Mouse (Mus musculus) embryonic fibroblast, embryonic 13.5 days (primary cell): ENCODE results near the gene Mpc1.

Source experiments
- CTCF ChIP-seq: IDR thresholded peaks from 2 replicates; pipeline ENCODE4 v1.5.1; 2011; ENCODE audit warnings: mild to moderate bottlenecking, control low read depth, low read length, moderate library complexity, borderline replicate concordance; ENCODE audit not compliant: insufficient read depth
- POLR2A ChIP-seq: IDR thresholded peaks from 2 replicates; pipeline ENCODE4 v1.6.1; 2011; ENCODE audit warnings: low read depth, mild to moderate bottlenecking, control low read depth, low read length, moderate library complexity

DNA sequence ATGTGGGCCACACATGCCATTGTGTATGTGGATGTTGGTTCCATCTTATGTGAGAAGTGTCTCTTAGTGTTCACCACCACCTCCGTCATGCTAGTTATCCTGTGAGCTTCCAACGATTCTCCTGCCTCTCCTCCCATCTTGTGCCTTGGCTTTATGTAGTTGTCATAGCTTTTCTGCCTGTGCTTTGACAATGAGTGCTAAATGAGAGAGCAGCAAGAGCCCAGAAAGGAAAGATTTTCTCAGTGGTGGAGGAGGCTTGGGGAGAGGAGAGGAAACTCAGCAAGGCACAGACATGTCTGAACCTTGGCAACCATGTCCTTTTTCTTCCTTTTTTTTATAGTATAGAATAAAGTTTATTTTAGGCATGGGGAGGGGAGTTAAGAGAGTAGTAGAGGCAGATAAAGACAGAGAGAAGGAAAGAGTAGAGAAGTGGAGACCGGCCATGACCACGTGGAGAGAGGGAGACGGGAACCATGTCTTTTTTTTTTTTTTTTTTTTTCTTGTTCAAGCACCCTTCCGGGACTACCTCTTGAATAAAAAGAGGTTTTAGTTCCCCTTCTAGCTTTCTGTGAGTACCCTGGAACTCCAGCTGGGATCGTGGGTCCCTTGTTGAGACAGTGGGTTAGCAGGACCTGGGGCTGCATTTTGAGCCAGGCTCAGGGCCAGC is 20.2 kb downstream of the Mpc1 start:
- TF ChIP-seq CTCF (no peak), POLR2A (no peak)
